Mouse (Mus musculus): ENCODE results near the gene Lrrc1.
"Not testable (repeated sequence)": the region's sequence is repeated elsewhere in the genome, so short reads cannot be mapped to it uniquely, and the experiment has no call there.

The Lrrc1 gene

DNA sequence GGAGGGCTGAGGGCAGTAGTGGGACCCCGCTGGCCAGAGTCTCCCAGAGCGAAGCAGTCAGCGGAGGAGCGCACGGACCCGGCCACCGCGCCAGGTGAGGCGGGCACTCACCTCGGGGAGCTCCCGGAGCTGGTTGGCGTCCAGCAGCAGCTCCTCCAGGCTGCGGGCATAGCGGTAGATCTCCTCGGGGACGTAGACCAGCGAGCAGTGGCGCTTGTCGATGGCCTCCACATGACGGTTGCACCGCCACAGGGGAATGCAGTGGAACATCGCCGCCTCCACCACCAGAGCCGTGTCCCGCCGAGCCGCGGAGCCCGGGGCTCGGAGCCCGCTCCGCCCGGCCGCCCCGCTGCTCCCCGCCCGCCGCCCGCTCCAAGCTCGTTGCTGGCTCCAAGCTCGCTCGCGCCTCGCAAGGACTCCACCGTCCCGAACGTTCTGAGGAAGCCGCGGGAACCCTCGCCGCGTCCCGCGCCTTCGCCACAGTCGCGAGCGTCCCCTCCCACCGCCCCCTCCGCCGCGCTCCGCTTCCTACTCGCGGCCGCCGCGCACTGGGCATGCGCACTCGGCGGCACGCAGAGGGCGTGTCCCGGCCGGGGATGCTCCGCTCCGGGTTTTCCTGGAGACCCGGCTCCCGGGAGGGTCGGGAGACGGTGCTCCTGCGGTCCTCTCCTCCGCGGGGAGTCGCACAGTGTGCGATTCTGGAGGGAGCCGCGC, at the start of gene Lrrc1:
Gene Lrrc1, minus strand, starts transcription at position 517 of the 714 bp plus-strand sequence.
- peak; percentile 61 for DNase-seq (ENCODE audit: low spot score)

DNA sequence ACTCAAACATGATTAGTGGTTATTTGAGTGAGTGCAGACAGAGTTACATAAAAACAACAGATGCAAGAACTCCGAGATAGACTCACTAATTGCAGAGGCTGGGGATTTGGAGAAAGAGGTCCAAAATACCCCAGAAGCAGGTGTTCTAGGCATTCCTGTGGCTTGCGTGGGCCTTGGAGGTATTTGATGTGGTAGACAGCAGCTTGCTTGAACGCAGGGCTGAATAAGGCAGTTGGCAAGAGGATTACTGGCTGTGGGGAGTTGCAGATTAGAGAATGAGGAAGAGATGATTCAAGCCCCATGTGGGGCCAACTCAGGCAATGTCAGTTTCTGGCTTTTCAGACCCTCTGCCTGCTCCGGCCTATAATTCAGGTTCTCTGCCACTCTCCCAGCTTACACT, 47.8 kb upstream of the Lrrc1 start:
- no peak for DNase-seq (ENCODE audit: low spot score)

DNA sequence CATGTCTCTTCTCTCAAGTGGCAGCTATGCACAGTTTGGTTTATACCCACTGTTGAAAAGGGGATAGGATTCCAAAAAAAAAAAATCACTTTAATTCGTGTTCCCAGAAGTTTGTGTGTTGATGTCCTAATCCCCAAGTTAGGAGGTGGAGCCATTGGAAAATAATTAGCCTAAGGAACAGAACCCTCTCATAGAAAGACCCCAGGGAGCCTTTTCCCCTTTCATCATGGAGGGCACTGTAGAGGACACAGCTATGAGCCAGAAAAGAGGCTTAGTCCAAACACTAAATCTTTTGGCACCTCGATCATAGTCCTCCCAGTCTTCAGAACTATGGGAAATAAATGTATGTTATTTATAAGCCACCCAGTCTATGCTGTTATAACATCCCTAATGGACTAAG, 44.8 kb upstream of the Lrrc1 start:
- no peak for DNase-seq (ENCODE audit: low spot score)

DNA sequence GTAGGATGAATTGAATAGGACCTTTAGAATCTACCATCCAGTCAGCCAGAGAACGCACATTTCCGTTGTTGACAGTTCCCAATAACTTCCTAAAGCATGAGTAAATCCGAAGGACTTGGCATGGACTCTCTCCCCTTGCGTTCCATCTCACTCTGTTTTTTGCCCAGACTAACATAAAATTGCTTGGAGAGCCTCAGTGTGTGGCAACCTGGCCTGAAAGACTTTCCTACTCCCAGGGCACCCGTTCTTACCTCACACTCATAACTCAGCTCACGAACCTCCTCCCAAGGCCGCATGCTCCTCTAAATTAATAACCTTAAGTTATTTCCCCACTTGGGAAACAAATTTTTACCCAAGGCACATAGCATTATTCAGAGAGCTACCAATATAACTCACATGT, 42.9 kb upstream of the Lrrc1 start:
- no peak for DNase-seq (ENCODE audit: low spot score)

DNA sequence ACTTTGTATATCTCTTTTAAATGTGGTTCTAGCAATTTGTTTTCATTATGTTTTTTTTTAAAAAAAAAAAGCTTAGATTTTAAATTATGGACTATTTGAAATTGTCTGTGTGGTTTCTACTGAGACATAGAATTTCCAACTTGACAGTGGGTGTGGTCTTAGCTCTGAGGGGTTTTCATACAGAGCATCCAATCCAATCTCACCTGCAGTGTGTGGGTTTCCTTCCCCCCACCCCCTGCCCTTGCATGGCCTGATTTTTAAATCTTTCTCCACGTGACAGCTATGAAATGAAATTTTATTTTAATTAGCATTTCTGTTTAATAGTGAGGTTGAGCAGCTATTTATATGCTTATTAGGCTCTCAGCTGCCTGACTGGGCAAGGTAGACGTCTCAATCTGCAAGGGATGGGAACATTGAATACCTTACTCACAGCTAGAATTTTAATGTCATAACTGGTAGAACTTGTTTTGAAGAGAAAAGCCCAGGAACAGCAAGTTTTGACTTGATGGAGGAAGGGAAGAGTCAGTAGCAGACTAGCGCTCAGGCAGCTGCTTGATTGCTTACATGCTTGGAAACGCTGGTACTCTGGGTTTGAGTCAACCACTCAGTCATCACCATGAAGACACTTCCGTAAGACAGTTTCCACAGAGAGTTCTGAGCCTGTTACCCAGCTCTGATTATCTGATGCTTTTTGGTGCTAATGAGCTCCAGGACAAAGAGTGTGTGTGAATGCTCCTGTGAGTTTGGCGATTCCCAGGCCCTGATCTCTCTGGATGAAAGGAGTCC, 42.3 kb upstream of the Lrrc1 start:
- DNase-seq (ENCODE audit: low spot score) = no peak

DNA sequence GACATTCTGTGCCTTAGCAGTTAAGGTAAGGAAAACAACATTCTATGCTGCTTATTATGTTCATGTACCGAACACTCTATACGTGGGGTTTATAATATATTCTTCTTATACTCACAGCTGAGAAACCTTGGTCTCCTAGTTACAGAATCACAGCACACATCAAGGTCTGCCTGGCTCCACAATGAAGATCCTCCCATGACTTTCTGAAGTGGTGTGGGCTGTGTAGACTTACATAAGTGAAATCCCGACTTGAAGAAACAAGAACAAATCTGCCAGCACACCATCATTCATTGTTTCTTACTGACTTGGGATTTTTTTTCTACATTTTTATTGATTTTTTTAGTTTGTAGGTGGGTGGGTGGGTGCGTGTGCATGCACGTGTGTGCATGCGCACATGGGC, 40.1 kb upstream of the Lrrc1 start:
- DNase-seq (ENCODE audit: low spot score) = no peak

DNA sequence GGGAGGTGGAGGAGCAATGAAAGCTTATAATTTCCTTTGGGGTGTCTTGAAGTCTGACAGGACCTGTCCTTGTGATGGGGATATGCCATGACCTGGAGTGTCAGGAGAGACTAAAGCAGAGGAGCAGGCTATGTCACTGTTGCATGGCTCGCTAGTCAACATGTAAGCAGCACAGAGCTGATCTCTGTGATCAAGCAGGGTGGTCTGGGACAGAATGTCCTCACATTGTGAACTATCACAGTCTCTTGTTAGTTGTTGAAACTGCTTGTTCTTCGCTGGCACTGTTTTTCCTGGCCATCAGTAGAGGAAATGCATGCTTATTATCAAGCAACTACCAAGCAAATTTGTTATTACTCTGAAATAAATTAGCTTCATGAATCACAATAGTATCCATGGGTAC, 38.6 kb upstream of the Lrrc1 start:
- DNase-seq (ENCODE audit: low spot score) = no peak

DNA sequence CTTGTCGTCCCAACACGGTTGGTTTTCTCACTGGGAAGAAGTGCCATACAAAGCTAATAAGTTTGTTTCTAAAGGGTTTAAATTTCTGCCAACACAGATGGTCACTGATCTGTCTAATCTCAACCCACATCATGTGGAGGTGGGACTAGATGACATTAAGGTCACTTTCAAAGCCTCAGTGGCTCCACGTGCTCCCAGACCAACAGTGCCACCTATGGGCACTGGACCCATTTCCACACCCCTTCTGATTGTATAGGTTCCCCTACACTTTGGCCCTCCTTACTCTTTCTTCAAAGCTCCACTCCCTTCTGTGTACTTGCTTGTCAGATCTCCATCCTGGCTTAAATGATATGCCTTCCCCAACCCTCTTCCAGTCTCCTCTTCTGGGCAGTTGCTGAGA, 35.2 kb upstream of the Lrrc1 start:
- no peak for DNase-seq (ENCODE audit: low spot score)

DNA sequence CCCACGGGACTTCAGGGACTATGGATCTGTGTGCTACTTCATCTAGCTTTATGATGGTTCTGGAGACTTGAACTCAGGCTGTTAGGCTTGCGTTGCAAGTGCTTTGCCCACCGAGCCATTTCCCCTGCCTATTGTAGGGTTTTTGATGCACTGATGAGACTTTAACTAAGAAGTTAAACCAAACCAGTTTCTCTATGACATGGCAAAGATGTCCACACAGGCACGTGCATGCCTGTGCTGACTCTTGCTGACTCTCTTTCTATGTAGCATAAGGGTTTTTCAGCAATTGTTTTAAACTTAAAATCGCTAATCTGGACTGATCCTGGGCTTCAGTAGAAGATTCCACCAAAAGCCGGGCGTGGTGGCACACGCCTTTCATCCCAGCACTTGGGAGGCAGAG, 33.3 kb upstream of the Lrrc1 start:
- DNase-seq (ENCODE audit: low spot score) = no peak

DNA sequence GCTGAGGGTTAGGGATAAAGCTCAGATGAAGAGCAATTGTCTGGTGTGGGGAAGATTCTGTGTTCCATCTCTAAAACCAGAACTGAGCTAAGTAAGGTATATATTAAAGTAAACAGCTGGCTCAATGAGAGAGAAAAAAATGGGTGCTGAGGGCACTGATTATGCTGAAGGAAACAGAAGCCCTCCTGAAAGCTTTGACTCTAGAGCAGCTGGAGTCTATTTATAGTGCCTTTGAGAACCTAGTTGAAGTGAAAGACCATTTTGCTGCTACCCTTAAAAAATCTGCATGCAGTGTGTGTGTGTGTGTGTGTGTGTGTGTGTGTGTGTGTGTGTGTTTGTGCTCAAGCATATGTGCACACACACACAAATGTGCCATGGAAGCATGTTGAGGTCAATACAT, 32.7 kb upstream of the Lrrc1 start:
- no peak for DNase-seq (ENCODE audit: low spot score)

DNA sequence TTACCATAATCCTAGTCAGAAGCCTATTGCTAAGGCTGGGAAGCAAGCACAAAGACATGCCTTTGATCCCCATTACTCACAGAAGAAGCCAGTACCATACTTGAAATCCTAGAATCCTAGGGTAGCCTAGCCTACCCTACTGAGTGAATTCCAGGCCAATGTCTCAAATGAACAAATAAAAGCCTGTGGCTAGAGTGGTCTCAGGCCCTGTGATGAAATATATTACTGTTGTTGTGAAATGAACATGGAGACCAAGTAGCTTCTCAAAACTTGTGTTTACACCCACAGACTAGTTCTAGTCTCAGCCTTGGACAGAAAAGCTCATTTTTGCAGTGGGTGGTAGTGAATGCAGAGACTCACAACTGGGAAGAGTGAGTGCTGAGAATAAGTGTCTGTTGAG, 31.6 kb upstream of the Lrrc1 start:
- DNase-seq (ENCODE audit: low spot score) = no peak

DNA sequence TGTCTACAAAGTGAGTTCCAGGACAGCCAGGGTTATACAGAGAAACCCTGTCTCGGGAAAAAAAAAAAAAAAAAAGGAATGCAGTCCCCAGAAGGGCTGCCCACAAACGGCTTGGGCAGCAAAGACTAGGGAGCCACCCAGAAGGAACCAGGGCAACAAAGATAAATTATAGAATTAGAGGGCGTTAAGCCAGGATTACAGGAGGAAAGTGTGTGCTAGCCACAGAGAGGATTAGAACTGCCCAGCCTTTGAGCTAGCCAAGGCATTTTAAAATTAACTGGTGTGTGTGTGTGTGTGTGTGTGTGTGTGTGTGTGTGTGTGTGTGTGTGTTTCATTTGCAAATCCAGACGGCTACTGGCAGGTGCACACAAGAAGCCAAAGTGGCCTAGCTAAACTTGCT, 30.3 kb upstream of the Lrrc1 start:
- DNase-seq (ENCODE audit: low spot score) = not testable (repeated sequence)

DNA sequence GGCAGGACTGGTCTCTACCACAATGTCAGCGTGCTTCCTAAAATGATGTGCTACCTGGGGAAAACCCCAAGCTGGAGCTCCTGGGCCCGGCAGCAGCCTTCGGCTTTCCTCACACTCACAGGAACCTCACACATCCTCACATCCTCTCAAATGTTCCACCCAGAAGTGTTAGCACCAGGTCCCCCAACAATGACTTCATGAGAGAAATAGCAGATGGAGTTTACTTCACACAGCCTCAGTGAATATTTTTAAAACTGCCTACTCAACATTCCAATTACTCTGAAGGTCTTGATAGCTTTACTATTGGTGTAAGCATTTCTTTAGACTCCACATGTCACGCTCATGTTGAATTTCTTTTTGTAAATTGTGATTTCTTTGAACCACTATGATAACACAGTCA, 27.2 kb upstream of the Lrrc1 start:
- DNase-seq (ENCODE audit: low spot score) = no peak

DNA sequence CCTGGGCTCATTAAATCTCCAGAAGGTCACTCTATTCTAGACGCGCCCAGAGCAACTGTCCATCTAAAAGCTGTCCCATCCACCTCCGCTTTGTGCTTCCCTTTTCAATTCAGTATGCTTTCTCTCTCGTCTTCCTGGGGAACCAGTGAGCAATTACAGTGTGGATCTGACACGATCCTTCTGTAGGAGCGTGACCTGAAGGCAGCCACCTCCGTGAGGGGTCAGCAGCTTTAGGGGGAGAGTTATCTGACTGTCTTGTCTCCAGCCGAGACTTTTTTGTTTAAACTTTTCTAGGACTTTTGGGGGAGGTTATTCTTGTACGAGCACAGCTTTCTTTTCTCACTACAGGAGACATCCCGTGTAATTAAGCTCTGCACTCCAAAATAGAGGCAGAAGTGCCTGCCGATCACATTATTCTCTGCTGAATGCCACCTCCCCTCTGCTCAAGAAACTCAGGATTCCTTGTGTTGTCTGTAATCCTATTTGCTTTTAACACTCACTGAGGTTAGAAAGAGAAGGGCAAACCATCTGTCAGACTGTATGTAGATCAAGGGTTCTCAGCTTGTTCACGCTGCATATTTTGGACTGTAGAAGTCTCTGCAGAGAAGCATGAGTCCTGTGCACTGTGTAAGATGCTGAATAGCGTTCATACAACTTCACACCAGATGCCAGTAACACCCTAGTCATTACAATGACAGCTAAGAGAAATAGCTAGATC, 24.3 kb upstream of the Lrrc1 start:
- DNase-seq (ENCODE audit: low spot score) = no peak

DNA sequence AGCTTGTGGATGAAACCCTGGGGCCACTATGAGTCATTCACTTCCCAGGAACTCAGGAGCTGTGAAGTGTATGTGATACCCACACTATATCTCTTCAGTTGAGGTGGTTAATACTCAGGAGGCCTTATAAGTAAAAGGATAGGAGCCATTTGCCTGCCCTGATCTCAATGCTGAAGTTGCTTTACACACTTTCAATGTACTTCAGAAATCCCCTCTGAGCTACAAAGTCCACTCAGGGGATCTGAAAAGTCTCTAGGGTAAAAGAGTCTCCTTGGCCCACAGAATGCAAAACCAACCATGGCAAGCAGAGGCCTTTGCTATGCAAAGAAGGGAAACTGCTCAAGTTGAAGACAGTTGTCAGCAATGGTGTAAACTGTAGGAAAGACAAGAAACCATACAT, 17.2 kb upstream of the Lrrc1 start:
- DNase-seq (ENCODE audit: low spot score) = no peak

DNA sequence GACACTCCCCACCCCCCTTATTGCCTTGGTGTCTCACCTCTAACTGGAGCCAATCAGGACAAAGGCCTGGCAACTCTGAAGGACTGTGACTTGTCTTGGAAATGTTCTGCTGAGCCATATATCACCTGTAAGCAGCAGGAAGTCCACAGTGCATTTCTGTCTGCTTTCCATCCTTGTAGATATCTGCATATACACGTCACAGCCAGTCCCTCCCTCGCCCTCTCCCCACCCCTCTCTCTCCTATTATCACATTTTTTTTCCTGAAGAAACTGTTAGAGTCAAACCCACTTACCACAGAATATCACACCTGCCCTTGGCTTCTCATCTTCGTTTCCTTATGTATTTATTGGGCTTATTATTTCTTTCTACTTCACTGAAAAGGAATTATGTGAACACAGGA, 13.3 kb upstream of the Lrrc1 start:
- DNase-seq (ENCODE audit: low spot score) = no peak

DNA sequence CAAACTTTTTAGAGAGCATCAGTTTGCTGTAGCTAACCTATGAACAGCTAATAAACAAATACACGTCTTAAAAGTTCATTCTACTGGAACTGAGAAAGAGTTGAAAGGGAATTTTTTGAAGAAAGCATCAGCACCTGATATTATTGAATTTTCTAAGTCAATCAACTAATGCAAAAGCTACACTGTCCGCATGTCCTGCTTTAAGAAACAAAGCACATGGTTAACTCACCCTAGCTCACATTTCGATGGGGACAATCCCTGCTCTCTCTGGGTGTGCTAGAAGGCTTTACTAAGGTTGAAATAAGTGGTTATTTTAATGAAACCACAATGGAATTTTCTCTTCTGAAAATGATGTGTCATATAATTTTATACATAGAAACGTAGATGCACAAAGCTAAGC, 12.5 kb upstream of the Lrrc1 start:
- DNase-seq (ENCODE audit: low spot score) = no peak

DNA sequence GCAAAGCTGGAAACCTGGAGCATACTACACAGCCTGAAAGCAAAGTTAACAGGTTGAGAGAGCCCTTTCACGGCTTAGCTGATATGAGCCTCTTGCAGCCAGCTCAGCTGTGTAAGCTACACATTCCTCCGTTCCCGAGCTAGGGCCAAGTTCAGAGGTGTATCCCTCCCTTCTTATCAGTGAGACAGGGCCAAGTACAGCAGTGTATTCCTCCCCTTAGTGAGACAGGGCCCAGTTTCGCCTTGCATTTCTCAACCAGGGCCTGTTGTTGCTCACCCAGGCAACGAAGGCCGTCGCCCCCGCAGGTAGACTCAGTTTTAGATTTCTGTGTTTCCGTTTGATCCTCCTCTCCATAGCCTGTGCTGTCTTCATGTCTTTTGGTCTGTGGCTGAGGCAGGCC, 11.8 kb upstream of the Lrrc1 start:
- DNase-seq (ENCODE audit: low spot score) = no peak

DNA sequence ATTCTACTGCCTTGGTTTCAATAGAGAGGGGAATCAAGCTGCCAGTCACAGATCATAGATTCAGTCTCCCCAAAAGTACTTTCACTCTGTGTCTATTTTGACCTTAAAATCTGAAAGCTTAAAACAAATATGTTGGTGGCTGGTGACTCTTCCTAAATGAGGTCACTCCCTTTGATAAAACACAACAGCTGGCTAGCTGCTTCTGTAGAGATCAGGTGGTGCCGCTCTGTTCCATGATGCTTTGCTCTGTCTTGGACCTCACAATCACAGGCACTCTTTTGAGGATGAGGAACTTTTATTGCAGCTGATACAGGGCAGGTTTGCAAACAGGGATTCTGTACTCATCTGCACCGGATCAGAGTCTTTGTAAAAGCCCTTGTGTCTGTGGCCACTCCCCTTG, 8.8 kb upstream of the Lrrc1 start:
- DNase-seq (ENCODE audit: low spot score) = no peak

DNA sequence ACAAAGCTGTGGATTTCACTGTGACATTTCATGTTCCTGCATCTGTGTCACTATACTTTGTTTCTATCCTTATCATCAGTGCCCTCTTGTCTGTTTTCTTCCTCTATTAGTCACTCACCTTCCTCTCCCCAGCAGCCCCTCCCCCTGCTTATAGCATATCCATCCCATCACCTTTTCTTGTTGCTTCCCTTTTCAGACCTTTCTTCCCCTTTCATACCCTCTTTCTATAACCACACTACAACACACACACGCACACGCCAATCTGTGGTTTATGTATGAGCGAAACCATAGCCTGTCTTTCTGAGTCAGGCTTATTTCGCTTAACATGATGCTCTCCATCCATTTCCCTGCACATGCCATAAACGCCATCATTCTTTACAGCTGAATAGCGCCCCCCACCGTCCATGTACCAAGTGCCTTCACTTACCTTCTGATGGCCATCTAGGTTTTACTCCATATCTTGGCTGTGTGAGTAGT, 6.4 kb upstream of the Lrrc1 start:
- no peak for DNase-seq (ENCODE audit: low spot score)

DNA sequence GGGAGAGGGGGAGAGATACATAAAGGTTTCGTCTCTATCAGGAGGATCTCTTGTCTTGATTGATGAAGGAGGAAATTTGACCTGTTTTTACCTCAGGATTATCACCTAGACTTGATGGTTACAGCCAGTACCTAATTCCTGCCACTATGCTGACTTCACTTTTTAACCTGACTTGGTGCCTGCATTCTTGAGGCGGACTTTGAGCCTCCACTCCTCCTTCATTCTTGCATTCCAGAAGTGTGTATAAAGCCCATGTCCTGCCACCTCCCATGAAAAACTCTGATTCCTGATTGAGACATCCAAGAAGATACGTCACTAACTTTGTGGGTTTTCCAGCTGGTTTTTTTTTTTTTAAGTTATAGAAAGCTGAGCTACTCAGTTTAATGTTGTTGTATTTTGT, 1.3 kb upstream of the Lrrc1 start:
- DNase-seq (ENCODE audit: low spot score) = no peak

DNA sequence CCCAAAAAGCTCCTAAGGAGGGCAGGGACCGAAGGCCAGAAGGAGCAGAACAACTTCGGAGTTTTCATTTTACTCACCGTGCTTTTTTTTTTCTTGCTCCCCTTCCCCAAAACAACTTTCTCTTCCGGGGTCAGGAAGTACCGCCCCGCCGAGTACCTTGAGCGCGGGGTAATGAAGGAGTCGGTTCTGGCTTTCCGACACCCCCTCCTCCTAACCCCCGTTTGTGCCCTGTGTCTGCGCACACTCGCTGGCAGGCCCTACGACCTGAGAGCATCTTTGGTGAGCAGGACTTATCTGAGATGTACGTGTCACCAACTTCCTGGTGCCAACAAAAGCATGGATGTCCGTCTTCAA, 375 bp upstream of the Lrrc1 start:
- DNase-seq (ENCODE audit: low spot score) = no peak
